Mouse (Mus musculus) liver, embryonic 16.5 days (tissue): ENCODE results near the gene Prkaa1. TPM values are rescaled to one million over a fixed set of nuclear protein-coding genes. Genes with fewer than 3 reads are reported as not detected.

Experiments
- ATAC-seq: fragments of 200-750 bp; cut with Nextera tagmentation; 2 replicates; pipeline ENCODE4 v1.8.0; 2017; ENCODE audit warnings: low read depth, mild to moderate bottlenecking, moderate number of reproducible peaks, moderate library complexity
- H3K27ac ChIP-seq: fragments of 300-500 bp; sonication (generic); 2 replicates; pipeline ENCODE4 v1.5.1; 2014; ENCODE audit warnings: mild to moderate bottlenecking, low read length
- H3K27me3 ChIP-seq: fragments of 300-500 bp; sonication (generic); 2 replicates; pipeline ENCODE4 v1.6.1; 2014; ENCODE audit warnings: low read depth, low read length, mixed read lengths; ENCODE audit not compliant: control insufficient read depth, insufficient read depth
- H3K36me3 ChIP-seq: fragments of 300-500 bp; sonication (generic); 2 replicates; pipeline ENCODE4 v1.6.1; 2014; ENCODE audit warnings: mild to moderate bottlenecking; ENCODE audit not compliant: control insufficient read depth, insufficient read depth
- H3K4me1 ChIP-seq: fragments of 300-500 bp; sonication (generic); 2 replicates; pipeline ENCODE4 v1.6.1; 2014; ENCODE audit warnings: low read depth, low read length, mixed read lengths; ENCODE audit not compliant: control insufficient read depth
- H3K4me2 ChIP-seq: fragments of 300-500 bp; sonication (generic); 2 replicates; pipeline ENCODE4 v1.6.1; 2014; ENCODE audit warnings: low read depth, low read length, mixed read lengths
- H3K4me3 ChIP-seq: fragments of 300-500 bp; sonication (generic); 2 replicates; pipeline ENCODE4 v1.5.1; 2014; ENCODE audit warnings: low read depth, mild to moderate bottlenecking, low read length
- H3K9ac ChIP-seq: fragments of 300-500 bp; sonication (generic); 2 replicates; pipeline ENCODE4 v1.6.1; 2014; ENCODE audit warnings: low read depth, low read length
- H3K9me3 ChIP-seq: fragments of 300-500 bp; sonication (generic); replicated peaks from 2 replicates; pipeline ENCODE4 v1.6.1; 2016; ENCODE audit warnings: low read length; ENCODE audit not compliant: control insufficient read depth
- WGBS: fragments of 180-500 bp; shearing (Covaris S2); extraction: QIAGEN DNeasy Blood & Tissue Kit; methylation state at CpG from one replicate; pipeline ENCODE4 v1.1.7; 2014; ENCODE audit not compliant: insufficient replicate concordance; 5-methylcytosine and 5-hydroxymethylcytosine counted together
- polyA plus RNA-seq: library from polyadenylated mRNA; unstranded; fragments of >200 nt; fragmentation: Nextera tagmentation; extraction: Ambion mirVana; gene quantifications from 2 replicates; pipeline ENCODE4 v1.2.1, GENCODE M21; 2015

Prkaa1 gene
- polyA plus RNA-seq, 1 experiment from 2014 or later: 11.8 TPM

DNA sequence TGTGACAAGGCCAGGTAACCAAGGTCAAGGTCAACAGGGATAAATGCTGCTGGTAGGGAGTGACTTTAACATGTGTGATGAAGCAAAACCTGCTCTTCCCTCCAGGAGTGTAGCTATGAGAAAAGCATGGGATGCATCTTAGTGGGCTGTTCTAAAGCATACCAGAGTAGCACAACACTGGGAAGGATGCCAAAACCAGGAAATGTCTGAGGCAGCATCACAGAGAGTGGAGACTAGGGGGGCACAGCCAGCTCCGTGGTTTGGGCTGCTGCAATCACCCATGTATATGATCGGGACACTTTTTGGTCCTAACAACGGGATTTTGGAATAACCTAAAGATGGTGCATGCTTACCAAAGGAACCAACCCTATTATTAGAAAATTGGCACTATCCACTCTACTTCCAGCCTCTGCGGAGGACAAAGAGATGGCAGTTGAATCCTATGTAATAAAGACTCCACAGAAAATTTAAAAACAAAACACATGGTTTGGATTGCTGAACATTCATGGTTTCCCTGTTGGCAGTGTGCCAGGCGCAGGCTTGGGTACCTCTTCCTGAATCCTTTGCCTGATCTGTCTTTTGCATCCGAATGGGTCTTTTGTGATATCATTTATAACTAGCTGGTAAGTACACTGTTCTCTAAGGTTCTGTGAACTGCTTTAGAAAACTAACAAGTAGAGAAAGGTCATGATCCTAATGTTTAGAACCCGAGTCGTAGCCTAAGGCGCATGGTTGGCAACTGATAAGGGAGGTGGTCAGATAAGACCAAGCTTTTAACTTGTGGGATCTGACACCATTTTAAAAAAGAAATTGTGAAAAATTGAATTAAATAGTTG lies 5.4 kb upstream of the Prkaa1 start:
- Histone ChIP-seq H3K36me3 (no peaks in the 10 kb centered on the region), H3K4me3 (no peak overlapping the region), H3K9ac (no peak overlapping the region), H3K27ac (peak overlapping the region; percentile 85), H3K27me3 (no peaks in the 10 kb centered on the region), H3K9me3 (no peaks in the 10 kb centered on the region), H3K4me1 (peaks cover 51% of the 10 kb centered on the region), H3K4me2 (peak overlapping the region; percentile 2; the same call in 1 of the 2 replicates)
- 28% methylated on average over 9 of the region's 9 CpGs for WGBS
- ATAC-seq: peak; percentile 30

DNA sequence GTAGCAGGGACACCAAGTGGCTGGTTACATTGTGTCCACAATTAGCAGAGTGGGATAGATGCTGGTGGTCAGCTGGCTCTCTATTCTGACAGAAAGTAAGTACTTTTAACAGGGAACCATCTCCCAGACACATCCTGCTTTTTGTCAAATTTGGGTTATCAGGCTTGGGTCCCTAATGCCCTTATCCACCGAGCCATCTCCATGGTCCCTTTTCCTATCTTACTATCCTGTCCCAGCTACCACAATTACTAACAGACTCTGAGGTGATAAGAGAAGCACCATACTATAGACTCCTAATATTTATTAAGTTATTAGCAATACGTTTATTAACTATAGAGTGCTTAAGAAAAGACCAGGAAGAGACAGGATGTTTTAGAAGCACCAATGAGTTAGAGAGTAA lies 4.3 kb upstream of the Prkaa1 start:
- ATAC-seq: 0 out of 2 replicates have a peak, but pooled peaks have one; percentile 9

DNA sequence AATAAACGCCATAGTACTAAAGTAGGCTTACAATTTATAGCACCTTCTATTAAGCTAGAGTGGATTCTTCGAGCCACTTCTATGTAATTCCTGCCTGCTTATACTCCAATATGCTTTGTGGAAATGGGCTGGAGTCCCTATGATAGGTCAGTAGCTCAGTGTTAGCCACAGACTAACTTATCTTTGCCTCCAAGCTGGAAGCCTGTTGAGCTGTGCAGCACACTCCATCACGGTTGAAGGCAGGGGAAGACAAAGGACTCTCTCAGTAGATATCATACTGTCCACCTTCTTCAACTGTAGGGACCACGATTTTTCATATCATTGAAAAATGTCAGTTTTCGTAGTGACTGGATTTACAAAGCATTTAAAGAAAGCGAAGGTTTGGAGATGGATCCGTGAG lies 3.8 kb upstream of the Prkaa1 start:
- Histone ChIP-seq H3K9me3 (no peaks in the 10 kb centered on the region), H3K4me2 (peak overlapping the region; percentile 44), H3K4me3 (no peak overlapping the region), H3K9ac (peak overlapping the region; percentile 17), H3K36me3 (no peaks in the 10 kb centered on the region), H3K4me1 (peaks cover 48% of the 10 kb centered on the region), H3K27ac (peak overlapping the region; percentile 94), H3K27me3 (no peaks in the 10 kb centered on the region)
- peak; percentile 78 for ATAC-seq
- whole genome bisulfite sequencing: 23% methylated on average over 7 of the region's 7 CpGs

More for the DNA sequence above, 4.3 kb upstream of the Prkaa1 start:
- H3K9ac ChIP-seq: peak overlapping the region; percentile 17
- no peaks in the 10 kb centered on the region for H3K9me3 ChIP-seq
- peaks cover 49% of the 10 kb centered on the region for H3K4me1 ChIP-seq
- 17% methylated on average over 2 of the region's 2 CpGs for WGBS
- peak overlapping the region; percentile 94 for H3K27ac ChIP-seq
- peak overlapping the region; percentile 44; the same call in 1 of the 2 replicates for H3K4me2 ChIP-seq
- no peak overlapping the region for H3K4me3 ChIP-seq
- no peaks in the 10 kb centered on the region for H3K36me3 ChIP-seq
- no peaks in the 10 kb centered on the region for H3K27me3 ChIP-seq

DNA sequence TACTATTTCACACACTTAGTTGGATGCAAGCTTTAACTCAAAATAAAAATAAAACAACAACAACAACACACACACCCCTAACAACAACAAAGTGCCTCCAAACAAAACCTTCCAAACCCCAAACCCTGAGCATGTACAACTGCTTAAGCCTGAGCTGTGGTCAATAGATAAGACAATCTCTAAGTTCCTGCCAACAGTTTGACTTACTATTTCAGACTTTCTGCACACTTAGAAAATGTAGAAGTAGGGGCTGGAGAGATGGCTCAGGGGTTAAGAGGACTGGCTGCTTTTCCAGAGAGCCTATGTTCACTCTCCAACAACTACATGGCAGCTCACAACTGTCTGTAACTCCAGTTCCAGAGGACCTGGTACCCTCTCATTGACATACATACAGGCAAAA lies 3.3 kb upstream of the Prkaa1 start:
- peak; percentile 61 for ATAC-seq
- no peaks in the 10 kb centered on the region for H3K36me3 ChIP-seq
- peak overlapping the region; percentile 44 for H3K4me2 ChIP-seq
- no peaks in the 10 kb centered on the region for H3K27me3 ChIP-seq
- H3K9ac ChIP-seq: no peak overlapping the region
- no peaks in the 10 kb centered on the region for H3K9me3 ChIP-seq
- H3K4me3 ChIP-seq: no peak overlapping the region
- H3K4me1 ChIP-seq: peaks cover 53% of the 10 kb centered on the region
- peak overlapping the region; percentile 94 for H3K27ac ChIP-seq

DNA sequence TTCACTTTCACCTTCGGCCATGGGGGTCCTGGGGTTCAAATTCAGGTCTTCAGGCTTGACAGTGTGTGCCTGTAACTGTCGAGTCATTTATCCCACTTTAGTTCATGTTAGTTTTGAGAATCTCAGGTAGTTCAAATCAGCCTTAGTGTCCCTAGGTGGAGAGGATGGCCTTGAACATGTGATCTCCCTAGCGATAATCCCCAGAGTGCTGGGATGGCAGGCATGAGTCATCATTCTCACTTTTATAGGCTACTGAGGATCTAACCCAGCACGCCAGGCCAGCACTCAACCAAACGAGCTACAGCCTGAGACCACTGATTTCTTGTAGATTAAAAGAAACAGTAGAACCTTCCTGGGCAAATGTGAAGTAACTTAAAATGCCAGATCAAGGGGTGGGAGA lies 1.6 kb upstream of the Prkaa1 start:
- Histone ChIP-seq H3K27me3 (no peaks in the 10 kb centered on the region), H3K9me3 (no peaks in the 10 kb centered on the region), H3K4me1 (peaks cover 56% of the 10 kb centered on the region), H3K4me3 (no peak overlapping the region), H3K36me3 (no peaks in the 10 kb centered on the region; the same call in 1 of the 2 replicates), H3K4me2 (0 out of 2 replicates have a peak overlapping the region, but pooled peaks have one; percentile 18), H3K9ac (no peak overlapping the region), H3K27ac (peak overlapping the region; percentile 85)
- ATAC-seq: no peak
- WGBS: 30% methylated on average over 5 of the region's 5 CpGs

DNA sequence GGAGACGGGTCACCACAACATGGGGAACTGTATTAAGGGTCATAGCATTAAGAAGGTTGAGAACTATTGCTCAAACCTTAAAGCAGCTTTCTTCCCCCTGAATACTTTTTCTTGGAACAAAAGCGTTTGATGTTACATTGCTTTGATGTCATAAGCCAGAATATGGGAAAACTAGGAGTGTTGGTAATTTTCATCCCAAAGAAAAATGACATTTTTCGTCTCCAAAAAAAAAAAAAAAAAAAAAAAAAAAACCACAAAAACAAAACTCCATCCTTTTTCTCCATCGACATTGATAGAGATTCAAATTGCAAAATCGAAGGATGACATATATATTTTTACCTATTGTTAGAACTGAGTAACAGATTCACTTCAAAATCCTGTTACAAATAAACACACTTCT lies 947 bp upstream of the Prkaa1 start:
- no peak for ATAC-seq
- no peaks in the 10 kb centered on the region; the same call in 1 of the 2 replicates for H3K36me3 ChIP-seq
- no peaks in the 10 kb centered on the region for H3K9me3 ChIP-seq
- H3K27me3 ChIP-seq: no peaks in the 10 kb centered on the region
- H3K4me3 ChIP-seq: no peak overlapping the region
- WGBS: 46% methylated on average over 5 of the region's 5 CpGs
- peaks cover 50% of the 10 kb centered on the region for H3K4me1 ChIP-seq
- no peak overlapping the region for H3K4me2 ChIP-seq
- peak overlapping the region; percentile 85 for H3K27ac ChIP-seq
- no peak overlapping the region for H3K9ac ChIP-seq

DNA sequence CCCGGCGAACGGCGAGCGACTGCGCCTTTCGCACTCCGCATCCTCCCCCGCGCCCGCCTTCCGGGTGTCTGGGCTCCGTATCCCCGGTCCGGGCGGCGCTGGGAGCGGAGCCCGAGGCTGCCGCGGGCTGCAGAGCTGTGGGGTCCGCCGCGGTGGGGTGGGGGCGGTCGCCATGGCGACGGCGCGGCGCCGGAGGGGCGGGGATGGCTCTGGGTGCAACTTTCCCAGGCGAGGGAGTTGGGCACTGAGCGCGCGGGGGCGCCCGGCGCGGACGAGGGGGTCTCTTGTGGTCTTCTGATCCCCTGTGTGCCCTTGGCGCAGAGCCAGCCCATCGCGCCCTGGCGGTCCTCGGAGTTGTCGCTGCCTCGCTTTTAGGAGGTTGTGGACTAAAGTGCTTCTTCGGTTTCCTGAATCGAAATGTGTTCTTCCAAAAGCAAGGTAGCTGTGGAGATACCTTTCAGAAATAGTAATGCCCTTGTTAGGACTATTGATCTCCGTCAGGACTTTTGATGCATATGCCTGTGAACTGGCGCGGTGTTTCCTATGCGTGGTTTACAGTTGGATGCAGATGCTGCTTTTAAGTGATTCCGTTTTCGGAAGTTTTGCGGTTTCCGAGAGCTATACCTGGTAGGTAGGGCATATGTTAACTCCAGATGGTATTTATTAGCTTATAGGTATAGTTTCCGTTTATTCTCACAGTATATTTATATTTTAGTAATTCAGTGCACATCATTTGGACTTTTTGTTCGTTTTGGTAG lies 539 bp downstream of the Prkaa1 start:
- Histone ChIP-seq H3K27me3 (no peaks in the 10 kb centered on the region), H3K36me3 (no peaks in the 10 kb centered on the region; the same call in 1 of the 2 replicates), H3K4me2 (peak overlapping the region; percentile 84), H3K27ac (peak overlapping the region; percentile 94), H3K4me3 (peak overlapping the region; percentile 99), H3K9ac (peak overlapping the region; percentile 97), H3K9me3 (no peaks in the 10 kb centered on the region), H3K4me1 (peaks cover 42% of the 10 kb centered on the region)
- under 1% methylated on average over 58 of the region's 61 CpGs for WGBS
- peak; percentile 32 for ATAC-seq

DNA sequence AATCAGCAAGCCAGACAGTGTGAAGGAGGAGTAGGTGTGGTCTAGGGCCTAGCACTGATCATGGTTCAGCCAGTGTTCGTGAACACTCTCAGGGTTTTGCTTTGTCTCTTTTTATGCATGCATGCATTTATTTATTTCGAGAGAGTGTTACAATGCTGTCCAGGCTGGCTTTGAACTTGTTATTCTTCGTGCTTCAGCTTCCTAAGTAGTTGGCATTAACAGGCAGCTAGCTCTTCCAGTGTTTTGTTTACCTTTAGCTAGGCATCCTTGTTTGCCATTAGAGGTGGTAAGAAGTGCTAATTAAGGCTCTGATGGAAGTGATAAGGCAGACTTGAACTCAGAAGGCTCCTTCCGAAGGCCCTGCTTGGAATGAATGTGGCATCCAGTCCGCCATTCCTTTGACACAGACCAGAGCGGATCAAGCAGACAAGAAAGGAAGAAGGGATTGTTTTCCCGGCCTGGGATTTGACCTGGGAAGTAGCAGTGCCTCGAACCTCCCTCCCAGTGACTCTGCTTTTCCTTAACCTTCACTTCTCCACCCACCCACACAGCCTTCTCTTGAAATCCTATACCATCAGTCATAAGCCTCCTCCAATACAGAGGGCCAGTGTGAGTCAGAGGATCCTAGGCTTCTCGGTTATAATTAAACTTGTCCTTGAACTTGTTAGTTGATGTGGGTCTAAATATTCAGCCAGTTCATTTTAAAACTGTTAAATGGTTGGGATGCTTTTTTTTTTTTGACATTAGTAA lies 1.7 kb downstream of the Prkaa1 start:
- ATAC-seq: no peak
- Histone ChIP-seq H3K27me3 (no peaks in the 10 kb centered on the region), H3K27ac (peak overlapping the region; percentile 54), H3K4me2 (peak overlapping the region; percentile 84), H3K9ac (peak overlapping the region; percentile 97), H3K4me3 (peak overlapping the region; percentile 99), H3K36me3 (no peaks in the 10 kb centered on the region; the same call in 1 of the 2 replicates), H3K4me1 (peaks cover 34% of the 10 kb centered on the region), H3K9me3 (no peaks in the 10 kb centered on the region)
- 55% methylated on average over 9 of the region's 9 CpGs for WGBS
